Mouse (Mus musculus): ENCODE data around the gene Zbtb37. TPM values are rescaled to one million over a fixed set of nuclear protein-coding genes. Genes with fewer than 3 reads are reported as not detected.
"Not testable (repeated sequence)": the region's sequence is repeated elsewhere in the genome, so short reads cannot be mapped to it uniquely, and the experiment has no call there.

Zbtb37 gene
- polyA plus RNA-seq, 1 experiment from 2014 or later = 4.0 TPM

- under 1% methylated on average over 14 of the region's 14 CpGs for WGBS
- H3K4me2 ChIP-seq (replicated peaks; ENCODE audit: low read depth) = peak overlapping the region; percentile 66
- no peak for TF ChIP-seq CTCF (IDR thresholded peaks at IDR 0.05; ENCODE audit: low read depth)
- peak overlapping the region; percentile 97 for H3K27ac ChIP-seq (ENCODE audit: low read depth, low read length)
- peak overlapping the region; percentile 90 for H3K4me3 ChIP-seq (ENCODE audit: low read depth, low read length)
- H3K27me3 ChIP-seq (replicated peaks; ENCODE audit: control insufficient read depth, insufficient read depth, low read length) = no peaks in the 10 kb centered on the region
- H3K9ac ChIP-seq (ENCODE audit: low read depth, low read length) = peak overlapping the region; percentile 76
- no peaks in the 10 kb centered on the region for H3K9me3 ChIP-seq (ENCODE audit: control insufficient read depth)
- ATAC-seq = peak; percentile 49
- no peaks in the 10 kb centered on the region for H3K4me1 ChIP-seq (replicated peaks; ENCODE audit: control insufficient read depth, insufficient read depth, low read length)
- peaks cover 30% of the 10 kb centered on the region for H3K36me3 ChIP-seq (ENCODE audit: control insufficient read depth, insufficient read depth)
These were observed 684 bp upstream of the Zbtb37 start for GRCm38 (mm10) chr1:161035281-161035785.

DNA sequence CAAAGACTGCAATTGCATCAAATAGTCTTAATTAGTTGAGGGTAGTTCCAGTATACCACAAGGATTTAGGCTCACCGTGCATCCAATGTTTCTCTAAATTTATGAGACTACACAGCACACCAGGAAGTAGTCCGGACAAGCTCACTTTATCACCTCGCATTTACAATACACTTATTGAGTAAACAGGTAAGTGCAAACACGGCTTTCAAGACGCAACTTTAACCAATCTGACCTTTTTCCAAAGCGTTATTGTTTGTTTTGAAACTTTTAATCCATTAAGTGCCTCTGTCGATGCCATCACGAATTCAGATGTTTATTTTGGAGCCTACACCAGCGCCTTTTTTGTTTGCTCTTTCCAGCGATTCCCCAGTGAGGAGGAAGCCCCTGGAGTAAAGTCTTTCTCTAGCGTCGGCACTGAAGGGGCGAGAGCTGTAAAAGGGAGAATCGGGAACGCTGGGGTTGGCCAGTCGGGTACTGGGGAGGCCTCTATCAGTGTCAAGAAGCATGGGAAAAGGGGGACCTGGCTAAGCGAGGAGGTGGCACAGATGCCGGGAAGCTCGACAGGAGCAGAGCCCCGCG, 704 bp downstream of the Zbtb37 start:
- Histone ChIP-seq H3K4me3 (ENCODE audit: low read depth, low read length) (peak overlapping the region; percentile 90), H3K4me1 (replicated peaks; ENCODE audit: control insufficient read depth, insufficient read depth, low read length) (no peaks in the 10 kb centered on the region), H3K9ac (ENCODE audit: low read depth, low read length) (peak overlapping the region; percentile 76), H3K36me3 (ENCODE audit: control insufficient read depth, insufficient read depth) (peaks cover 23% of the 10 kb centered on the region), H3K9me3 (ENCODE audit: control insufficient read depth) (no peaks in the 10 kb centered on the region), H3K4me2 (replicated peaks; ENCODE audit: low read depth) (peak overlapping the region; percentile 66), H3K27ac (ENCODE audit: low read depth, low read length) (peak overlapping the region; percentile 97), H3K27me3 (replicated peaks; ENCODE audit: control insufficient read depth, insufficient read depth, low read length) (no peaks in the 10 kb centered on the region)
- ATAC-seq = no peak
- WGBS = under 1% methylated on average over 21 of the region's 21 CpGs
- TF ChIP-seq CTCF (IDR thresholded peaks at IDR 0.05; ENCODE audit: low read depth) = no peak

GRCm38 (mm10) chr1:161032345-161032744, 2.3 kb downstream of the Zbtb37 start:
- no peaks in the 10 kb centered on the region for H3K27me3 ChIP-seq (replicated peaks; ENCODE audit: control insufficient read depth, insufficient read depth, low read length)
- no peak overlapping the region for H3K4me2 ChIP-seq (replicated peaks; ENCODE audit: low read depth)
- no peaks in the 10 kb centered on the region for H3K9me3 ChIP-seq (ENCODE audit: control insufficient read depth)
- no peak for ATAC-seq
- H3K9ac ChIP-seq (ENCODE audit: low read depth, low read length) = no peak overlapping the region
- 91% methylated on average over 7 of the region's 7 CpGs for WGBS
- TF ChIP-seq CTCF (IDR thresholded peaks at IDR 0.05; ENCODE audit: low read depth) = no peak
- no peaks in the 10 kb centered on the region for H3K4me1 ChIP-seq (replicated peaks; ENCODE audit: control insufficient read depth, insufficient read depth, low read length)
- no peak overlapping the region for H3K27ac ChIP-seq (ENCODE audit: low read depth, low read length)
- H3K36me3 ChIP-seq (ENCODE audit: control insufficient read depth, insufficient read depth) = peaks cover 15% of the 10 kb centered on the region; the same call in 1 of the 2 replicates
- no peak overlapping the region for H3K4me3 ChIP-seq (ENCODE audit: low read depth, low read length)

- H3K4me1 ChIP-seq (replicated peaks; ENCODE audit: control insufficient read depth, insufficient read depth, low read length) = no peaks in the 10 kb centered on the region
- TF ChIP-seq CTCF (IDR thresholded peaks at IDR 0.05; ENCODE audit: low read depth) = no peak
- no peak overlapping the region for H3K4me3 ChIP-seq (ENCODE audit: low read depth, low read length)
- WGBS = 97% methylated on average over 9 of the region's 9 CpGs
- H3K9me3 ChIP-seq (ENCODE audit: control insufficient read depth) = no peaks in the 10 kb centered on the region
- H3K4me2 ChIP-seq (replicated peaks; ENCODE audit: low read depth) = no peak overlapping the region
- peaks cover 15% of the 10 kb centered on the region; the same call in 1 of the 2 replicates for H3K36me3 ChIP-seq (ENCODE audit: control insufficient read depth, insufficient read depth)
- ATAC-seq = no peak
- no peak overlapping the region for H3K27ac ChIP-seq (ENCODE audit: low read depth, low read length)
- no peaks in the 10 kb centered on the region for H3K27me3 ChIP-seq (replicated peaks; ENCODE audit: control insufficient read depth, insufficient read depth, low read length)
- no peak overlapping the region for H3K9ac ChIP-seq (ENCODE audit: low read depth, low read length)
These were observed 2.8 kb downstream of the Zbtb37 start for GRCm38 (mm10) chr1:161031881-161032280.

DNA sequence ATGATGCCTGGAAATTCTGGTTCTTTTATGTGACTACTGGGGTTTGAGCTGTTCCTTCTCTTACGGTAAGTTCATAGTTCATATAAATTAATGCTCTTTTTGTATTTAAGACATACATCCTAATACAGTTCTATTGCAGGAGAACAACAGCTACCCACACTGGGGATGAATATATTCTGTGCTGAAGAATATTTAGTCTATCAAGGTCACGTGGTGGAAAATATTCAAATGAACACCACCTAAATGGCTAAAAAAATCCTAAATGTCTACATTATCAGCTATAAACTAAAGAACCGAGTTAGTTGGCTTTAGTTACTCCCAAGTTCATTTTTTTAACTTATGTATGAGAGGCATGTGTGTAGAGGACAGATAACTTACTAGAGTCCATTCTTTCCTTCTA, 4.6 kb downstream of the Zbtb37 start:
- no peak for TF ChIP-seq CTCF (IDR thresholded peaks at IDR 0.05; ENCODE audit: low read depth)
- no peaks in the 10 kb centered on the region for H3K9me3 ChIP-seq (ENCODE audit: control insufficient read depth)
- ATAC-seq = no peak
- 90% methylated on average over 3 of the region's 3 CpGs for WGBS
- H3K4me1 ChIP-seq (replicated peaks; ENCODE audit: control insufficient read depth, insufficient read depth, low read length) = no peaks in the 10 kb centered on the region
- H3K4me3 ChIP-seq (ENCODE audit: low read depth, low read length) = no peak overlapping the region
- no peaks in the 10 kb centered on the region for H3K27me3 ChIP-seq (replicated peaks; ENCODE audit: control insufficient read depth, insufficient read depth, low read length)
- no peak overlapping the region for H3K4me2 ChIP-seq (replicated peaks; ENCODE audit: low read depth)
- H3K9ac ChIP-seq (ENCODE audit: low read depth, low read length) = no peak overlapping the region
- H3K36me3 ChIP-seq (ENCODE audit: control insufficient read depth, insufficient read depth) = peaks cover 12% of the 10 kb centered on the region; the same call in 1 of the 2 replicates
- no peak overlapping the region for H3K27ac ChIP-seq (ENCODE audit: low read depth, low read length)

GRCm38 (mm10) chr1:161028427-161028826, 6.2 kb downstream of the Zbtb37 start:
- not testable (repeated sequence) for ATAC-seq; H3K9ac ChIP-seq (ENCODE audit: low read depth, low read length); H3K4me1 ChIP-seq (replicated peaks; ENCODE audit: control insufficient read depth, insufficient read depth, low read length); H3K4me3 ChIP-seq (ENCODE audit: low read depth, low read length); H3K4me2 ChIP-seq (replicated peaks; ENCODE audit: low read depth); H3K9me3 ChIP-seq (ENCODE audit: control insufficient read depth); H3K27ac ChIP-seq (ENCODE audit: low read depth, low read length); H3K27me3 ChIP-seq (replicated peaks; ENCODE audit: control insufficient read depth, insufficient read depth, low read length)
- 91% methylated on average over 1 of the region's 1 CpGs for WGBS
- H3K36me3 ChIP-seq (ENCODE audit: control insufficient read depth, insufficient read depth) = peaks cover 12% of the 10 kb centered on the region; the same call in 1 of the 2 replicates

All from intestine, postnatal 0 days (tissue).